Mouse (Mus musculus) thymus, postnatal 10 days (tissue): ENCODE results near the gene Zp1.

Experiments
- DNase-seq, 2 experiments: peaks; one replicate each; pipeline ENCODE4 v3.0.0; 2021; ENCODE audit warnings: low spot score in 2 of 2

The Zp1 gene

GRCm38 (mm10) chr19:10924220-10924619, 3.8 kb upstream of the Zp1 start:
- no peak for DNase-seq

- no peak for DNase-seq
Measured at GRCm38 (mm10) chr19:10921058-10921457, 626 bp upstream of the Zp1 start.

GRCm38 (mm10) chr19:10918321-10918991, 2.0 kb downstream of the Zp1 start:
- DNase-seq = no peak

- no peak for DNase-seq
Measured at GRCm38 (mm10) chr19:10916506-10916905, 3.9 kb downstream of the Zp1 start.

- no peak for DNase-seq
Measured at GRCm38 (mm10) chr19:10914870-10915269, 5.6 kb downstream of the Zp1 start.

GRCm38 (mm10) chr19:10914291-10914690, 6.1 kb downstream of the Zp1 start:
- no peak for DNase-seq

GRCm38 (mm10) chr19:10909087-10909721, 11.2 kb downstream of the Zp1 start:
- DNase-seq = no peak

GRCm38 (mm10) chr19:10907891-10908290, 12.5 kb downstream of the Zp1 start:
- DNase-seq = peak; percentile 15 to 57

GRCm38 (mm10) chr19:10905728-10906000, 14.8 kb downstream of the Zp1 start:
- DNase-seq = no peak

- no peak for DNase-seq
Measured at GRCm38 (mm10) chr19:10904927-10905727, 15.3 kb downstream of the Zp1 start.

GRCm38 (mm10) chr19:10904512-10904911, 15.9 kb downstream of the Zp1 start:
- DNase-seq = no peak

- DNase-seq = no peak
Measured at GRCm38 (mm10) chr19:10901046-10901445, 19.4 kb downstream of the Zp1 start.

- DNase-seq = no peak
Measured at GRCm38 (mm10) chr19:10900315-10900714, 20.1 kb downstream of the Zp1 start.

GRCm38 (mm10) chr19:10897491-10897890, 22.9 kb downstream of the Zp1 start:
- no peak for DNase-seq

- no peak for DNase-seq
Measured at GRCm38 (mm10) chr19:10896849-10897248, 23.6 kb downstream of the Zp1 start.

GRCm38 (mm10) chr19:10895708-10896107, 24.7 kb downstream of the Zp1 start:
- DNase-seq = no peak

- peak; percentile 93 to 97 for DNase-seq
Measured at GRCm38 (mm10) chr19:10895016-10895528, 25.4 kb downstream of the Zp1 start, which contains the start of gene Prpf19. Gene Prpf19, plus strand, starts transcription at chr19:10895231.

GRCm38 (mm10) chr19:10892201-10892600, 28.2 kb downstream of the Zp1 start:
- no peak for DNase-seq

GRCm38 (mm10) chr19:10881426-10882154, 38.8 kb downstream of the Zp1 start, which contains the start of gene Tmem109:
Gene Tmem109, minus strand, starts transcription at chr19:10882001.
- DNase-seq = peak; percentile 85 to 90

GRCm38 (mm10) chr19:10880975-10881425, 39.4 kb downstream of the Zp1 start:
- DNase-seq = no peak

- peak; percentile 16 to 46 for DNase-seq
Measured at GRCm38 (mm10) chr19:10880085-10880974, 40.1 kb downstream of the Zp1 start.
